Mouse (Mus musculus) small intestine, adult 2 months (tissue): Measurements from ENCODE around the gene Fbln1.

Experiments used
- CTCF ChIP-seq: fragments of 200-500 bp; IDR thresholded peaks from 2 replicates; pipeline ENCODE4 v1.5.1; 2012; ENCODE audit warnings: low read depth, mild to moderate bottlenecking, control low read depth, inconsistent platforms, low read length, moderate library complexity, mixed read lengths; ENCODE audit not compliant: insufficient replicate concordance, insufficient read length; ENCODE audit errors: extremely low read depth
- POLR2A ChIP-seq: fragments of 200-500 bp; IDR thresholded peaks from 2 replicates; pipeline ENCODE4 v1.6.1; 2012; ENCODE audit warnings: low read depth, mild to moderate bottlenecking, control low read depth, inconsistent platforms, low read length, moderate library complexity

- TF ChIP-seq CTCF (no peak), POLR2A (no peak)
Observed at GRCm38 (mm10) chr15:85296538-85296937, 90.8 kb downstream of the Fbln1 start.
